Mouse (Mus musculus): Measurements from ENCODE around the gene Eapp. TPM values are rescaled to one million over a fixed set of nuclear protein-coding genes. Genes with fewer than 3 reads are reported as not detected.
A peak's percentile ranks its signal among the peaks of the same experiment; 100 is the strongest.
"Not testable (repeated sequence)": the region's sequence is repeated elsewhere in the genome, so short reads cannot be mapped to it uniquely, and the experiment has no call there.

Eapp gene
- 9.1 and 21.0 TPM in 2 replicates for polyA plus RNA-seq (2012; rRNA removed)

GRCm38 (mm10) chr12:54695511-54696241, at the start of gene Eapp:
Gene Eapp, minus strand, starts transcription at chr12:54695897.
- no peaks in the 10 kb centered on the region; the same call in 1 of the 2 replicates for H3K36me3 ChIP-seq (ENCODE audit: control insufficient read depth, insufficient read depth, low read length)
- TF ChIP-seq CTCF (conservative IDR thresholded peaks at IDR 0.05; ENCODE audit: insufficient read depth, insufficient read length, low read depth, low read length) (0 out of 2 replicates have a peak, but pooled peaks have one; percentile 19), POLR2A (IDR thresholded peaks at IDR 0.05; ENCODE audit: low read depth, low read length) (peak; percentile 64)
- WGBS = under 1% methylated on average over 57 of the region's 57 CpGs
- H3K27ac ChIP-seq (ENCODE audit: insufficient read depth, low read depth, low read length) = peak within 1 kb of the TSS; percentile 98
- DNase-seq = peak; percentile 98
- H3K4me1 ChIP-seq (ENCODE audit: control insufficient read depth, insufficient read depth, low read length) = no peaks in the 10 kb centered on the region
- H3K27me3 ChIP-seq (replicated peaks; ENCODE audit: control insufficient read depth, insufficient read depth, low read length) = no peaks in the 10 kb centered on the region
- peak within 1 kb of the TSS; percentile 97 for H3K4me3 ChIP-seq (ENCODE audit: insufficient read depth, low read depth, low read length)

- 0% methylated on average over 12 of the region's 33 CpGs for WGBS
- H3K27me3 ChIP-seq (replicated peaks; ENCODE audit: control insufficient read depth, insufficient read depth, low read length); H3K36me3 ChIP-seq (ENCODE audit: control insufficient read depth, insufficient read depth, low read length); H3K4me3 ChIP-seq (ENCODE audit: insufficient read depth, low read depth, low read length); H3K27ac ChIP-seq (ENCODE audit: insufficient read depth, low read depth, low read length); H3K4me1 ChIP-seq (ENCODE audit: control insufficient read depth, insufficient read depth, low read length): not testable (repeated sequence)
- peak; percentile 36 for DNase-seq
Measured at GRCm38 (mm10) chr12:54738661-54739243, 43.1 kb upstream of the Eapp start.

- not testable (repeated sequence) for H3K4me3 ChIP-seq (ENCODE audit: insufficient read depth, low read depth, low read length); H3K27me3 ChIP-seq (replicated peaks; ENCODE audit: control insufficient read depth, insufficient read depth, low read length); H3K36me3 ChIP-seq (ENCODE audit: control insufficient read depth, insufficient read depth, low read length); H3K4me1 ChIP-seq (ENCODE audit: control insufficient read depth, insufficient read depth, low read length); H3K27ac ChIP-seq (ENCODE audit: insufficient read depth, low read depth, low read length); DNase-seq
- WGBS = no CpG with 5 or more reads among the region's 21 CpGs
Measured at GRCm38 (mm10) chr12:54737891-54738660, 42.4 kb upstream of the Eapp start.

GRCm38 (mm10) chr12:54734307-54735131, 38.8 kb upstream of the Eapp start:
- WGBS = 0% methylated on average over 11 of the region's 49 CpGs
- peak; percentile 44 for DNase-seq
- TF ChIP-seq POLR2A (IDR thresholded peaks at IDR 0.05; ENCODE audit: low read depth, low read length) = peak; percentile 21
- not testable (repeated sequence) for H3K27me3 ChIP-seq (replicated peaks; ENCODE audit: control insufficient read depth, insufficient read depth, low read length); H3K27ac ChIP-seq (ENCODE audit: insufficient read depth, low read depth, low read length); H3K4me1 ChIP-seq (ENCODE audit: control insufficient read depth, insufficient read depth, low read length); H3K4me3 ChIP-seq (ENCODE audit: insufficient read depth, low read depth, low read length); H3K36me3 ChIP-seq (ENCODE audit: control insufficient read depth, insufficient read depth, low read length)

- H3K27me3 ChIP-seq (replicated peaks; ENCODE audit: control insufficient read depth, insufficient read depth, low read length); H3K36me3 ChIP-seq (ENCODE audit: control insufficient read depth, insufficient read depth, low read length); H3K4me1 ChIP-seq (ENCODE audit: control insufficient read depth, insufficient read depth, low read length); H3K4me3 ChIP-seq (ENCODE audit: insufficient read depth, low read depth, low read length); H3K27ac ChIP-seq (ENCODE audit: insufficient read depth, low read depth, low read length); DNase-seq: not testable (repeated sequence)
- no CpG with 5 or more reads among the region's 56 CpGs for WGBS
Measured at GRCm38 (mm10) chr12:54729140-54730059, 33.7 kb upstream of the Eapp start.

GRCm38 (mm10) chr12:54718871-54719786, 23.4 kb upstream of the Eapp start:
- H3K4me3 ChIP-seq (ENCODE audit: insufficient read depth, low read depth, low read length); H3K36me3 ChIP-seq (ENCODE audit: control insufficient read depth, insufficient read depth, low read length); H3K27me3 ChIP-seq (replicated peaks; ENCODE audit: control insufficient read depth, insufficient read depth, low read length); H3K4me1 ChIP-seq (ENCODE audit: control insufficient read depth, insufficient read depth, low read length); DNase-seq; H3K27ac ChIP-seq (ENCODE audit: insufficient read depth, low read depth, low read length): not testable (repeated sequence)
- WGBS = no CpG with 5 or more reads among the region's 56 CpGs

GRCm38 (mm10) chr12:54717516-54717915, 21.8 kb upstream of the Eapp start:
- H3K4me1 ChIP-seq (ENCODE audit: control insufficient read depth, insufficient read depth, low read length); H3K27ac ChIP-seq (ENCODE audit: insufficient read depth, low read depth, low read length); DNase-seq; H3K36me3 ChIP-seq (ENCODE audit: control insufficient read depth, insufficient read depth, low read length); H3K27me3 ChIP-seq (replicated peaks; ENCODE audit: control insufficient read depth, insufficient read depth, low read length); H3K4me3 ChIP-seq (ENCODE audit: insufficient read depth, low read depth, low read length): not testable (repeated sequence)
- 71% methylated on average over 8 of the region's 11 CpGs for WGBS

GRCm38 (mm10) chr12:54713822-54714626, 18.3 kb upstream of the Eapp start:
- H3K4me3 ChIP-seq (ENCODE audit: insufficient read depth, low read depth, low read length); H3K36me3 ChIP-seq (ENCODE audit: control insufficient read depth, insufficient read depth, low read length); H3K27ac ChIP-seq (ENCODE audit: insufficient read depth, low read depth, low read length); H3K27me3 ChIP-seq (replicated peaks; ENCODE audit: control insufficient read depth, insufficient read depth, low read length); H3K4me1 ChIP-seq (ENCODE audit: control insufficient read depth, insufficient read depth, low read length): not testable (repeated sequence)
- WGBS = 0% methylated on average over 5 of the region's 48 CpGs
- DNase-seq = peak; percentile 76
